Mouse (Mus musculus) heart, embryonic 14.5 days (tissue): Measurements from ENCODE around the gene Ebf3. TPM values are rescaled to one million over a fixed set of nuclear protein-coding genes. Genes with fewer than 3 reads are reported as not detected.

Experiments
- ATAC-seq: fragments of 200-750 bp; cut with Nextera tagmentation; 2 replicates; pipeline ENCODE4 v1.8.0; 2017; ENCODE audit warnings: low read depth, moderate TSS enrichment; ENCODE audit not compliant: insufficient number of reproducible peaks, insufficient read depth, low FRiP score
- H3K27ac ChIP-seq, 2 experiments: fragments of 200-500 bp in 1 of 2; fragments of 300-500 bp in 1 of 2; sonication (generic) in 1 of 2; replicated peaks in 1 of 2; 2 replicates each; pipeline ENCODE4 v1.5.1; 2012 to 2014; ENCODE audit warnings: low read depth in 2 of 2, low read length in 2 of 2, control low read depth in 1 of 2, mild to moderate bottlenecking in 1 of 2, mixed read lengths in 1 of 2; ENCODE audit not compliant: control insufficient read depth in 1 of 2, insufficient read depth in 1 of 2
- H3K27me3 ChIP-seq: fragments of 300-500 bp; sonication (generic); 2 replicates; pipeline ENCODE4 v1.6.1; 2014; ENCODE audit warnings: mild to moderate bottlenecking, low read length, control low read depth; ENCODE audit not compliant: control insufficient read depth, insufficient read depth
- H3K36me3 ChIP-seq: fragments of 300-500 bp; sonication (generic); 2 replicates; pipeline ENCODE4 v1.6.1; 2014; ENCODE audit warnings: mild to moderate bottlenecking, control low read depth, low read length, mixed read lengths; ENCODE audit not compliant: control insufficient read depth, insufficient read depth
- H3K4me1 ChIP-seq, 2 experiments: fragments of 200-500 bp in 1 of 2; fragments of 300-500 bp in 1 of 2; sonication (generic) in 1 of 2; 2 replicates each; pipeline ENCODE4 v1.6.1; 2012 to 2014; ENCODE audit warnings: low read length in 2 of 2, control low read depth in 1 of 2, mixed read lengths in 1 of 2; ENCODE audit not compliant: control insufficient read depth in 2 of 2, insufficient read depth in 2 of 2
- H3K4me2 ChIP-seq: fragments of 300-500 bp; sonication (generic); 2 replicates; pipeline ENCODE4 v1.6.1; 2014; ENCODE audit warnings: mild to moderate bottlenecking, low read length
- H3K4me3 ChIP-seq, 2 experiments: fragments of 200-500 bp in 1 of 2; fragments of 300-500 bp in 1 of 2; sonication (generic) in 1 of 2; 2 replicates each; pipeline ENCODE4 v1.5.1; 2012 to 2014; ENCODE audit warnings: low read length in 2 of 2, mild to moderate bottlenecking in 2 of 2, control low read depth in 1 of 2, low read depth in 1 of 2, moderate library complexity in 1 of 2; ENCODE audit not compliant: control insufficient read depth in 1 of 2, insufficient read depth in 1 of 2
- H3K9ac ChIP-seq: fragments of 300-500 bp; sonication (generic); 2 replicates; pipeline ENCODE4 v1.6.1; 2014; ENCODE audit warnings: mild to moderate bottlenecking, low read length
- H3K9me3 ChIP-seq: fragments of 300-500 bp; sonication (generic); 2 replicates; pipeline ENCODE4 v1.6.1; 2016; ENCODE audit warnings: low read length, control low read depth; ENCODE audit not compliant: control insufficient read depth
- WGBS: fragments of 180-500 bp; shearing (Covaris S2); extraction: QIAGEN DNeasy Blood & Tissue Kit; methylation state at CpG from one replicate; pipeline ENCODE4 v1.1.7; 2014; 5-methylcytosine and 5-hydroxymethylcytosine counted together
- polyA plus RNA-seq: library from polyadenylated mRNA; unstranded; fragments of >200 nt; fragmentation: Nextera tagmentation; extraction: Ambion mirVana; gene quantifications from 2 replicates; pipeline ENCODE4 v1.2.1, GENCODE M21; 2014

Gene Ebf3
- polyA plus RNA-seq, 1 experiment from 2014 or later = 2.3 TPM

DNA sequence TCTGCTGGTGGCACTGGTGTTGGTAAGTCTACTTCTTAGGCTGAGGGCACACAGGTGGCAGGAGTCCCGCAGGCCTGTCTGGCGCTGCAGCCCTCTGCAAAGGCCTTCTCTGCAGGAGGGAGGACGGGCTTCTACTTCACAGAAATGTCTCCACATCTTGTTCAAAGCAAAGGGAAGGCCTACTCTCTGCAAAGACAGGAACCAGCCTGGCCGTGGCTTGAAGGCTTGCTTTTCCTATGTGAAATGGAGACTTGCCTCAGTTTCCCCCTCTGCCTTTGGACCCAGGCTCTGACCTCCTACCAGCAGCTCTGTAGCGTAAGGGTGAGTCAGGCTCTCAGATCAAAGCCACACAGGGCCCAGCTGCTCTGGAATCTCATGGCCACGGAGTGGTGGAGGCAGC, 117.7 kb downstream of the Ebf3 start:
- no peaks in the 10 kb centered on the region for H3K9me3 ChIP-seq
- H3K4me1 ChIP-seq = peaks cover 3 to 4% of the 10 kb centered on the region in 2 experiments; a peak in 2 of 4 replicates
- H3K27ac ChIP-seq = no peak overlapping the region
- no peak overlapping the region for H3K4me2 ChIP-seq
- H3K4me3 ChIP-seq = no peak overlapping the region
- H3K9ac ChIP-seq = no peak overlapping the region
- WGBS = 78% methylated on average over 6 of the region's 6 CpGs
- no peaks in the 10 kb centered on the region for H3K36me3 ChIP-seq
- no peak for ATAC-seq
- H3K27me3 ChIP-seq = no peaks in the 10 kb centered on the region

DNA sequence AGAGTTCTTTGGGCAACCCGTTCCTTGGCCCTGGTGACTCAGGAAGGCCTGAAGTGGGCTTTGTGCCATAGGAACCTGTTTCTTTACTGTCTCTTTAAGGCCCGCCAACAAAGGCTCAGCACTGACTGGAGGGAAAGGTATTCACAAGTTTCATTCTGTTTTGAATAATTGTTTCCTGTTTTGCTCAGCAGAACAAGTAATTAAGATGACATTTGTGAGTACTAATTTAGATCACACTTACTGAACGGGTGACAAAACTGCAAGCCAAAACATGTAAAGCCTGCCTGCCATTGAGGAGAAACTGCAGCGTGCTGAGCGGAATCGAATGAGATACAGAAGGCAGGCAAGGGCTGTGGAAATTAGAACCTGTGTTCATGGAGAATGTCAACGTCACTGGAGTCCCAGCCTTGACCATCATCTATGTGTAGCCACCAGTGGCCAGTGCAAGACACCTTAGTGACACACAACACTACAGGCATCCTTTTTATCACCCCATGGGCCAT, 121.4 kb downstream of the Ebf3 start:
- 82% methylated on average over 7 of the region's 7 CpGs for WGBS
- no peak overlapping the region for H3K4me2 ChIP-seq

DNA sequence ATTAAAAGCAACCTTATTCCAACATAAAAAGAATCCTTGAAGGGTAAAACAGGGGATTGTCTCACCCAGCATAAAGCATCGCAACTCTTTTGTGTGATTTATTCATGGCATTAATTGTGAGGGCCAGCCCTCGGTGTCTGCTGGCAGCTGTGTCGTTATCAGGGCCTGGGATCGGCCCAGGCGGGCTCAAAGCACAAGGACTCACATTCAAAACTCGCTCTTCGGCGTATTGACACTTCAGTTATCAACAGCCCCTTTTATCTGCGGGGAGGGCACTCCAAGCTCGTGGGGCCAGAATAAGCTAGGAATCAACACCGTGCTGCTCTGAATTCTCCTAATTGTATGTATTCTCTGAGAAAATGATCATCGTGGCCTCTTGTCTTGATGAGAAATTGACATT, 122.4 kb downstream of the Ebf3 start:
- Histone ChIP-seq H3K36me3 (no peaks in the 10 kb centered on the region), H3K27me3 (no peaks in the 10 kb centered on the region), H3K9ac (no peak overlapping the region), H3K27ac (no peak overlapping the region), H3K4me1 (peaks cover 3 to 4% of the 10 kb centered on the region in 2 experiments; a peak in 2 of 4 replicates), H3K4me3 (no peak overlapping the region), H3K4me2 (no peak overlapping the region), H3K9me3 (no peaks in the 10 kb centered on the region)
- WGBS = 33% methylated on average over 12 of the region's 12 CpGs
- no peak for ATAC-seq

More for the DNA sequence above, 121.4 kb downstream of the Ebf3 start:
- H3K9ac ChIP-seq = no peak overlapping the region
- peaks cover 3 to 4% of the 10 kb centered on the region in 2 experiments; a peak in 2 of 4 replicates for H3K4me1 ChIP-seq
- no peak overlapping the region for H3K4me3 ChIP-seq
- H3K27me3 ChIP-seq = no peaks in the 10 kb centered on the region
- no peaks in the 10 kb centered on the region for H3K9me3 ChIP-seq
- H3K27ac ChIP-seq = no peak overlapping the region
- no peak for ATAC-seq
- no peaks in the 10 kb centered on the region for H3K36me3 ChIP-seq

DNA sequence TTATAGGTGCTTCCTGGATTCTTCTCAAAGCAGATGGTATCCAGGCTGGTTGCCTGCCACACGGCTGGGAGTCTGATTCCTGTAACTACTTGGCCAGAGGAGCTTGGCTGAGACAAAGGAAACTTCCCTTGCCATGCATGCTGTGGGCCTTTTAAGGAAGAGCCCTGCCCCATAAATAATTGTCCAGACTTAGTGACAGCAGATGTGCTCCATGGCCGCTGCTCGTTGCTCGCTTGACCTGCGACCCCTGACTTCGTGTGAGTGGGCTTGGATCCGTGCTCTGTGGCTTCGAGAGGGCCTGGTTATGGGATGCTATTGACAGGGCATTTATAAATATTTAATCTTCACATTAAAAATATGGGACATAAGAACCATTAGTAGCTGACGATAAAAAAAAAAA, 142.0 kb downstream of the Ebf3 start:
- no peaks in the 10 kb centered on the region for H3K36me3 ChIP-seq
- no peak overlapping the region for H3K4me2 ChIP-seq
- H3K9me3 ChIP-seq = peaks cover 4% of the 10 kb centered on the region; the same call in 1 of the 2 replicates
- WGBS = 73% methylated on average over 9 of the region's 9 CpGs
- H3K4me1 ChIP-seq = no peaks in the 10 kb centered on the region
- no peaks in the 10 kb centered on the region; the same call in 1 of the 2 replicates for H3K27me3 ChIP-seq
- H3K9ac ChIP-seq = no peak overlapping the region
- no peak overlapping the region for H3K27ac ChIP-seq
- no peak overlapping the region for H3K4me3 ChIP-seq
- no peak for ATAC-seq

DNA sequence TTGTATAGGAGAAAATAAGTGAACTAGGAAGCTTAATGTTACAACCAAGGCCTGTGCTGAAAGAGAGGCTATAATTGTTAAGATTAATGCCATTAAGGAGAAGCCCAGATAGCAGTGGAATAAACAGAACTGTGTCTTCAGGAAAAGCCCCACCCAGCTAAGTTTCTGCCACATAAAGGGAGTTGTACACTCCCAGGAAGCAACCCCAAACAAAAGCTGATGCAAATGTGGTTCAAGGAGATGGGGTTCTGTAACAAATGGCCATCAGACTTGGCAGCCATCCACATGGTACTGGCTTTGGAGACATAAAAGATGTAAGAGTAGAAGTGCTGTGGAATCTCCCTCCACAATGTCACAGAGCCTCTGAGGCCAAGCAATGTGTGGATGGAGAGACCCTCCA, 155.2 kb downstream of the Ebf3 start:
- no peak overlapping the region for H3K4me2 ChIP-seq
- no peak overlapping the region for H3K27ac ChIP-seq
- no peak for ATAC-seq
- no peaks in the 10 kb centered on the region for H3K36me3 ChIP-seq
- H3K4me1 ChIP-seq = no peaks in the 10 kb centered on the region
- no peak overlapping the region for H3K9ac ChIP-seq
- no peak overlapping the region for H3K4me3 ChIP-seq
- H3K27me3 ChIP-seq = no peaks in the 10 kb centered on the region
- H3K9me3 ChIP-seq = no peaks in the 10 kb centered on the region

DNA sequence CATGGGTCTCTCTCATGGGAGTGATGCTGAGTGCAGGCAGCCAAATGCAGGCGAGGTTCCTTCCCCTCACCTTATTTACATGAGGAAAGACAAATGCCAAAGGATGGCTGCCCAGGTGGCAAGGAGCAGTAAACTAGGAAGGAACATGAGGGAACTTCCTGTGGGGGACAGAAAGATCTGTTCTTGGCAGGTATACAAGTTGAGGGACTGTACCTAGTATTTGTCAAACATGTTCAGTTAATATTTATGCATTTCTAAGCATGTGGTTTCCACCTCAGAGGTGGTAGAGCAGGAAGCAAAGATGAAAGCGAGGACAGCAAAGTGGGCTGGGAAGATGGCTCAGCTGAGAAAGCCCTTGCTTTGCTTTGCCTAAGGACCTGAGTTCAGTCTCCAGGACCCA, 159.6 kb downstream of the Ebf3 start:
- Histone ChIP-seq H3K36me3 (no peaks in the 10 kb centered on the region), H3K4me3 (no peak overlapping the region), H3K4me1 (no peaks in the 10 kb centered on the region), H3K27me3 (no peaks in the 10 kb centered on the region), H3K9ac (no peak overlapping the region), H3K4me2 (no peak overlapping the region), H3K9me3 (no peaks in the 10 kb centered on the region), H3K27ac (no peak overlapping the region)
- no peak for ATAC-seq
- WGBS = 66% methylated on average over 2 of the region's 2 CpGs

DNA sequence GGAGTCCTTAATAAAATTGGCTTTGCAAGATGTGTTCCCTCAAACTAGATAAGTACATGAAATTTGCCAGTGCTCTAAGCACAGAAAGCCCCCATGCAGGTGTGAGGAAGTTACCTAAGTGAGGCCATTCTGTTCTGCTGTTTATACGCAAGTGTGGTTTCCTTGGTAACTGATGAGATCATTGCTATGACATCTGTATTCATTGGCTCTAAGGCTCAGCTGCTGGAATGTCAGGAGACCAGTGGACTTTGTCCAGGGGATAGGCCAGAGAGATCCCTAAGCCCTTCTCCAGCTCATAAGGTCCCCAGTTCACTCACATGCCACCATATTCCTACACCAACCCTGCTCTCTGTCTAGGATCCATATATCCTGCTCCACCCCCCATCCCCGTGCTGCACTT, 162.4 kb downstream of the Ebf3 start:
- WGBS = 84% methylated on average over 2 of the region's 2 CpGs
- Histone ChIP-seq H3K27me3 (no peaks in the 10 kb centered on the region), H3K4me2 (no peak overlapping the region), H3K36me3 (no peaks in the 10 kb centered on the region), H3K27ac (no peak overlapping the region), H3K9ac (no peak overlapping the region), H3K9me3 (no peaks in the 10 kb centered on the region), H3K4me3 (no peak overlapping the region), H3K4me1 (no peaks in the 10 kb centered on the region)
- ATAC-seq = no peak

DNA sequence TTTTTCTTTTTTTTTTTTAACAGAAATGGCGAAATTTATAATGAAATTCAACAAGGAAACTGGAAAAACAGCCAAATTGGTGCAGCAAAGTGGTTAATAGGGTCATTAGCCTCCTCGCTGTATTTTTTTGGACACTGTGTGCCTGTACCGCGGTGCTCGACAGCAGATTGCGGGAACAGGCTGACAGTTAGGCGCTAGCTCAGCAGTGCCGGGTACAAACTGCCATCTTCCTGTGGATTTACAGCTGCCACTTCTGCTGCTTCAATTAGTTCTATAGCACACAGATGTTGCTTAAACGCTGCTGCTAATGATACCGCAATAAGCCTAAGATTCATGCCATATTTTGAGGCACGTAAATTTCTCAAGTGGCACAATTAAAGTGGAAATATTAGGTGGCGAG, 167.1 kb downstream of the Ebf3 start:
- no peaks in the 10 kb centered on the region for H3K36me3 ChIP-seq
- H3K4me2 ChIP-seq = no peak overlapping the region
- H3K4me1 ChIP-seq = peaks cover 0 to 5% of the 10 kb centered on the region in 2 experiments; a peak in 1 of 4 replicates
- no peaks in the 10 kb centered on the region for H3K9me3 ChIP-seq
- no peak overlapping the region for H3K4me3 ChIP-seq
- no peak overlapping the region for H3K9ac ChIP-seq
- H3K27ac ChIP-seq = no peak overlapping the region
- 84% methylated on average over 12 of the region's 12 CpGs for WGBS
- no peak for ATAC-seq
- no peaks in the 10 kb centered on the region for H3K27me3 ChIP-seq
